Mouse (Mus musculus) brain, embryonic 18.5 days (tissue): Measurements from ENCODE around the gene Gm20388.
A peak's percentile ranks its signal among the peaks of the same experiment; 100 is the strongest.

ENCODE experiments used
- DNase-seq: peaks from one replicate; pipeline ENCODE4 v3.0.0-alpha.2; 2012; ENCODE audit warnings: low read depth, low spot score

The Gm20388 gene

DNA sequence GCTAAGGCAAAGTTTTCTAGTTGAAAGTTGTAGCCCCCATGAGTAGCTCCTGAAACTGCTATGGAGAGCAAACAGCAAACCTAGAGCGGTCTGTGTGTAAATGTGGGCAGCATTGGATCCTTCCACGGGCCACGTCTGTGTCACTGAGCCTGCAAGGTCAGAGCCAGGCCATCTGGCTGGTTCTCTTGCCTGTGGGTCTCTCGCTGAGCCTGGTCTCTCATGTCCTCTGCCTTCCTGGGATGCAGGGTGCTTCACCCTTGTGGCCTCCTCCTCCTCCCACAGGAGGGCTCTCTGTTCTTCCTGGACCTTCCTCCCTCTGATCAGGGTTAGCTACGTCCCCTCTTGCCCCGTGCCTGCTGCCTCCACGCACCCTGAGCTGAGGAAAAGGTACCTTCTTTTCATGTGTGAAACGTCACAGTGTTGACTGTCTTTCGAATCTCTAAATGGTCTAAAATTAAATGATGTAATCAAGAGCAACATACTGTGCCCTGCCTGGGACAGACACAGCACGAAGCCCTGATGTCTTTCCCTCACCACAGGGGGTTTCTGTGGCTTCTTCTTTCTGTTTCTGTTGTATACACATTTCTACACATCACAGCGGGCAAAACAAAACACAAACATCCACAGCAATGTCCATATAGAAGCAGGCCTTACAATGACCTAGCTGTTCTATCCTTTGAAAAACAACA, 4373.1 kb downstream of the Gm20388 start:
- DNase-seq, result no peak

GRCm38 (mm10) chr8:124284333-124284711, 4373.7 kb downstream of the Gm20388 start:
- no peak for DNase-seq

GRCm38 (mm10) chr8:124284984-124285576, 4374.4 kb downstream of the Gm20388 start:
- no peak for DNase-seq

GRCm38 (mm10) chr8:124286461-124287124, 4376.0 kb downstream of the Gm20388 start:
- no peak for DNase-seq

DNA sequence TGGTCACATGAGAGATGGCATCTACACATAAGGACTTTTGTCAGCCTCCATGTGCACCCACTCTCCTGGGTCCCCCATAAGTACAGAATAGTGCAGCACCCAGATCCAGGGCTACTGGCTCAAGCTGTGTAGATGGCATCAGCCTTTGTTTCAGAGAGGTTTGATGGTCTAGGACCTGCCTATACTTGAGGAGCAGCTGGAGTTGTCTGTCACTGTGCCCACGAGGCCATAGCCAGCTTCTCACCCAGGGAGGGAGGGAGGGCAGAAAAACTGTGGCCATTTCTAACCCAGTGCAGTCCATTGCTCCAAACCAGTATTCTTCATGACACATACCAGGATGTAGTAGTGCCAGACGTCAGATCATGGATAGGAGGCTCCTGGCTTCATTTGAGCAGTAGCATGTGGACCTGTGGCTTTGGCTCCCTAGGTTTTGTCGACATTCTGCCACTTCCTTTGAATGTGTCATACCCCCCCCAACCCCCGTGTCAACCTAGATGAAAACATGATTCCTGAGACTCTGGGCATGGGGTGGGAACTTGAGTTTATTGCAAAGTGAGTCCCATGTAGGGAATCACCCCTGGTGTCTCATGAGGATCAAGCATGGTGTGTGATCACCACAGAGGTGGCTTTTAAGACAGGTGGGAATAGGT, 4377.7 kb downstream of the Gm20388 start:
- no peak for DNase-seq

GRCm38 (mm10) chr8:124289481-124290050, 4378.9 kb downstream of the Gm20388 start:
- peak; percentile 62 for DNase-seq

GRCm38 (mm10) chr8:124290911-124291691, 4380.5 kb downstream of the Gm20388 start:
- DNase-seq, result no peak

GRCm38 (mm10) chr8:124291693-124292092, 4381.1 kb downstream of the Gm20388 start:
- DNase-seq, result no peak

DNA sequence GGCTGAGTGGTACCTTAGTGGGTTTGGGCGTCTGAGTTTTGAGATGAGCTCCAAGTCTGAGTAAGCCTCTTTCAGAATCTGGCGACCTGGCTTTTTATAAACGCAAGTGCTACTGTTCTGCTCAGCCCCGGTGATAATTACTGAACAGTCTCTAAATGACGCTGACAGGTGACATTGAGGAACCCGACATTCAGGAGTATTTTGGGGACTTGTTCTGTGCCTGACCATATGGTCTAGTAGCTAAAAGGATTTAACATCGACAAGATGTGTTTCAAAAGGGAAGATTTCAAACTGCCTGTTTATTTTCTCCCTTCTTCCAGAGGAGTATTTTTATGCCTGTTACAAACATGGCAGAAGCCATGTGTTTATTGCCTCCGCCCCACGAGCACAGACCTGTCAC, 4382.3 kb downstream of the Gm20388 start:
- no peak for DNase-seq

GRCm38 (mm10) chr8:124294425-124294824, 4383.8 kb downstream of the Gm20388 start:
- no peak for DNase-seq

DNA sequence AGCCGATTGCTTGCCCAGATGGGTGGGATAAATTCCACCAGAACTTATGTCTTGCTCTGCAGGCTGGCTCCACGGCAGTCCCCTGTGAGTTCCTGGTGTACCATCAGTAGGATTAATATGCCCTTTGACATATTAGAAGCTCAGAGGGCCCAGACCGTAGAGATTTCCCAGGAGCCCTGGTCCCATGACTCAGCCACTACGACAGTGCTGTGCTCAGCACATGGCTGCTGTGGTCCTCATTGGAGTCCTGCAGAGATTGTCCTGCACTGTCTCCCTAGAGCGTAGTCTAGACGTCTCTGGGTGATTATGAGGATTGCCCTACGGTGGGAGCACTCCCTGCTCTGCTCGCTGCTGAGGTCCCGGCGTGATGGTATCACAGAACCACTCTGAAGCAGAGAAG, 4384.3 kb downstream of the Gm20388 start:
- no peak for DNase-seq

GRCm38 (mm10) chr8:124295357-124295756, 4384.7 kb downstream of the Gm20388 start:
- DNase-seq, result no peak

GRCm38 (mm10) chr8:124301512-124301911, 4390.9 kb downstream of the Gm20388 start:
- DNase-seq, result no peak

DNA sequence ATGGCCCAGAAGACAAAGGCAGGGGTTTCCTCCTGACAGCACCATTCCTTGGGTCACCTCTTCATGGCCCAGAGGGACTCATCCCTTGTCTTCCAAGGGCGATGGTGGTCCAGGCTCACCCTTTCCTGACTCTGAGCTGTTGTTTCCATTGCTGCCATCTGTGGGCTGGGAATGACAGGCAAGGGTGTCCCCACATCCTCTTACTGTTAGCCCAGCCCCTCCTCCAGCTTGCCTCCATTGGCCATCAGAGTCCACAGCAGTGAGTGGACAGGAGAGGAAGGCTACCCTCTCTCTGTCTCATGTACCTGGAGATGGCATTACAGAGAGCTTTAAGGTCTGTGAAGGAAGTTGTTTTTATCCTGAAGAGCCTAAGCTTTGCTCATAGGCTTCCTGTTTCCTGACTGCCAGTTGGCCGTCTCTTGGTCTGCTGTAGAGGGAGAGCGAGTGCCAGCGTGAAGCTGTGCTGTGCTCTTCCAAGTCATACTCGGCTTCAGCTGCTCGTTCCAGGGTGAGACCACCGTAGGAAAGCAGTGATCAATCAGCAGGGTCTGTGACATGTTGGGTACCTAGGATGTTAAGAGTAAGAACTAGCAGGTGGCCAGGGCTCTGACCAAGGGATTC, 4391.4 kb downstream of the Gm20388 start:
- DNase-seq, result no peak

- DNase-seq, result no peak
Observed at GRCm38 (mm10) chr8:124303211-124303902, 4392.7 kb downstream of the Gm20388 start.

- DNase-seq, result no peak
Observed at GRCm38 (mm10) chr8:124304141-124304540, 4393.5 kb downstream of the Gm20388 start.

- no peak for DNase-seq
Observed at GRCm38 (mm10) chr8:124306574-124306973, 4395.9 kb downstream of the Gm20388 start.

GRCm38 (mm10) chr8:124307700-124308099, 4397.1 kb downstream of the Gm20388 start:
- DNase-seq, result no peak

DNA sequence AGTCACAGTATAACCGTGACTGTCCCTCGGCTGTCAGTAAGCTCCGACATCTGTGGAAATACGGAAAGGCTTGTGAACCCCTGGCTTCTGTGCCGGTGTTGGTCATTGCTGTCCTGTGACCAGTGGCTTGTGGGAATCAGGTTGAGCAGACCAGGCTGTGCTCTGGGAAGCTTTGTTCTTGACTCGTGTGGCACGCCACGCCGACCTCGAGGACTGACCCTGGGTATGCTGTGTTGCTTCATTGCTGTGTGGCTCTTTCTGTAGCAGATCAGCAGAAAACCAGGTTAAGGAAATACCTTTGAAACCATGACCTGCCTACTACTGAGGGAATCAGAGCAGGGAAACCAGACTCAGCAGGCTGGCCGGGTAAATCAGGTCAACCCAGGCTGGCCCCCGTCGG, 4399.9 kb downstream of the Gm20388 start:
- no peak for DNase-seq

DNA sequence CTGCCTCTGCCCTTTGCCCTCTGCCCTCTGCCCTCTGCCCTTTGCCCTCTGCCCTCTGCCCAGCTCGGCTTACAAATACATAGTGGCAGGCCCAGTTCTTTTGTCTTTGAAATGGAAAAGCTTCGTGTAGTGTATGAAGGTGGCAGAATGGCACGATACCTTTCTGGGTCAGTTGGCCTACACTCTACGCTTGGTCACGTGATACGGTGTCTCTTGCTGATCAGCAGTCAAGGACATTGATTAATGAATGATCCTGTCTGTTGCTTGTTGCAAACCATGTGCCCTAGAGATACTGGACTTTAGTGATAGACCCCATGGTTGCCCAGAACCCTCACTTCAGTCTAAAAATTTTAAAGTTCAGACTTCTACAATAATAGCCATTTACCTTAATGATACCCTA, 4400.5 kb downstream of the Gm20388 start:
- no peak for DNase-seq
